8 mouse cellular contexts compared by ENCODE assay signal in genomic region chr10:122802218-122802617, GRCm38 (mm10).
DNase-seq lines count a peak whose midpoint lies in the region; ATAC-seq and TF ChIP-seq lines count a peak whose summit lies in the region.

No protein-coding gene starts in this region.

- H3K36me3 ChIP-seq in embryonic facial prominence, embryonic 15.5 days: no peaks in the 10 kb centered on the region
- H3K36me3 ChIP-seq in hindbrain, postnatal 0 days (ENCODE audit: insufficient read depth, low read length): no peaks in the 10 kb centered on the region
- H3K36me3 ChIP-seq in myocyte (ENCODE audit: control insufficient read depth, insufficient read depth): no peaks in the 10 kb centered on the region

- 36% methylated on average over 30 of the region's 30 CpGs for WGBS in embryonic facial prominence, embryonic 15.5 days
- WGBS in hindbrain, postnatal 0 days: 38% methylated on average over 30 of the region's 30 CpGs

- peak overlapping the region; percentile 57 for H3K4me2 ChIP-seq in embryonic facial prominence, embryonic 15.5 days (replicated peaks)
- peak overlapping the region; percentile 18; the same call in 1 of the 2 replicates for H3K4me2 ChIP-seq in hindbrain, postnatal 0 days (ENCODE audit: low read depth, low read length)
- peak overlapping the region; percentile 22 for H3K4me2 ChIP-seq in myocyte (ENCODE audit: low read depth)

- TF ChIP-seq POLR2A in myocyte (IDR thresholded peaks at IDR 0.05; ENCODE audit: insufficient read length, low read depth): no peak

- H3ac ChIP-seq in myocyte (ENCODE audit: control insufficient read depth, insufficient read length): no peak overlapping the region

- DNase-seq in layer of hippocampus, postnatal 10 days (ENCODE audit: low spot score in 2 of 2): peak; percentile 22 to 26
- DNase-seq in layer of hippocampus, postnatal 14 days (ENCODE audit: low spot score in 2 of 2): no peak
- peak; percentile 28 for DNase-seq in hindbrain, postnatal 0 days (ENCODE audit: low spot score)
- DNase-seq in right cerebral cortex, postnatal 25 days: no peak
- DNase-seq in gastrocnemius, postnatal 4 days (ENCODE audit: low spot score in 2 of 2): no peak

- no peaks in the 10 kb centered on the region for H3K79me2 ChIP-seq in myocyte (ENCODE audit: control insufficient read depth, insufficient read depth)

- no peaks in the 10 kb centered on the region for H3K27me3 ChIP-seq in embryonic facial prominence, embryonic 15.5 days
- no peaks in the 10 kb centered on the region for H3K27me3 ChIP-seq in hindbrain, postnatal 0 days (ENCODE audit: insufficient read depth, low read length)
- H3K27me3 ChIP-seq in myocyte (ENCODE audit: control insufficient read depth, insufficient read depth, insufficient read length): no peaks in the 10 kb centered on the region

- H3K9me3 ChIP-seq in embryonic facial prominence, embryonic 15.5 days (replicated peaks): no peaks in the 10 kb centered on the region
- H3K9me3 ChIP-seq in hindbrain, postnatal 0 days (ENCODE audit: low read length): no peaks in the 10 kb centered on the region

- ATAC-seq in embryonic facial prominence, embryonic 15.5 days (ENCODE audit: insufficient number of reproducible peaks, low FRiP score, low TSS enrichment, low read depth): peak; percentile 54; the same call in 1 of the 2 replicates
- ATAC-seq in hindbrain, postnatal 0 days: 0 out of 2 replicates have a peak, but pooled peaks have one; percentile 28
- no peak for ATAC-seq in megakaryocyte-erythroid progenitor cell, adult 5-6 weeks (replicated peaks; ENCODE audit: low FRiP score, low TSS enrichment, poor library complexity, severe bottlenecking)

- 0 out of 2 replicates have a peak overlapping the region, but pooled peaks have one; percentile 27 for H3K9ac ChIP-seq in embryonic facial prominence, embryonic 15.5 days
- no peak overlapping the region for H3K9ac ChIP-seq in hindbrain, postnatal 0 days (replicated peaks; ENCODE audit: low read length)

- H3K27ac ChIP-seq in embryonic facial prominence, embryonic 15.5 days (replicated peaks): no peak overlapping the region
- no peak overlapping the region for H3K27ac ChIP-seq in hindbrain, postnatal 0 days

- H3K4me1 ChIP-seq in embryonic facial prominence, embryonic 15.5 days: peaks cover 15% of the 10 kb centered on the region
- H3K4me1 ChIP-seq in hindbrain, postnatal 0 days (ENCODE audit: insufficient read depth, low read length): 0 out of 2 replicates have a peak, but pooled peaks cover 3% of the 10 kb centered on the region

- peak; percentile 51 for TF ChIP-seq CTCF in hindbrain, postnatal 0 days (IDR thresholded peaks at IDR 0.05; ENCODE audit: low read depth)

- peak overlapping the region; percentile 28 for H3K4me3 ChIP-seq in embryonic facial prominence, embryonic 15.5 days (replicated peaks)
- H3K4me3 ChIP-seq in hindbrain, postnatal 0 days (ENCODE audit: low read length): no peak overlapping the region
- no peak overlapping the region for H3K4me3 ChIP-seq in myocyte

TF ChIP-seq in myocyte, 11 proteins besides CTCF, POLR2A, EP300 and RAD21:
- TF ChIP-seq TCF12 (IDR thresholded peaks at IDR 0.05; ENCODE audit: insufficient read depth, poor library complexity, severe bottlenecking) (no peak), SRF (IDR thresholded peaks at IDR 0.05; ENCODE audit: control insufficient read depth, insufficient read length, low read depth) (no peak), MAX (IDR thresholded peaks at IDR 0.05; ENCODE audit: low read depth) (no peak), MYOG (IDR thresholded peaks at IDR 0.05; ENCODE audit: control insufficient read depth in 1 of 3, insufficient read depth in 1 of 3, insufficient read length in 2 of 3, low read depth in 2 of 3) (peak in 2 of 3 experiments; percentile 18 to 50)
TF ChIP-seq in myocyte: peak in this region for 1.

Comparison
In these comparisons a context has a peak if more than half of its experiments do, and no peak if none do; other contexts are left out.
1. DNase-seq: peak in layer of hippocampus, postnatal 10 days (2 of 2) and hindbrain, postnatal 0 days (single experiment); none in layer of hippocampus, postnatal 14 days (0 of 2), right cerebral cortex, postnatal 25 days (single experiment) and gastrocnemius, postnatal 4 days (0 of 2).
2. Peak in every context shown above with its lines, with median percentiles within 50 percentile points of each other: H3K4me2 ChIP-seq.